Mouse (Mus musculus): ENCODE data around the gene Atf7ip. TPM values are rescaled to one million over a fixed set of nuclear protein-coding genes. Genes with fewer than 3 reads are reported as not detected.
"Not testable (repeated sequence)": the region's sequence is repeated elsewhere in the genome, so short reads cannot be mapped to it uniquely, and the experiment has no call there.

Gene Atf7ip
- 100 to 1,000 TPM in 1 of 2 experiments, 10 to 100 TPM in 1; 63.7 to 105 TPM for total RNA-seq (2021)
- long read RNA-seq, experiment 1, partial matches to known transcripts = 1 of 2 reads
- long read RNA-seq, experiment 1, other reads (novel, unspliced or antisense) = 1 of 2 reads
- long read RNA-seq, experiment 2, partial matches to known transcripts = 1 of 3 reads
- long read RNA-seq, experiment 2, other reads (novel, unspliced or antisense) = 2 of 3 reads

GRCm38 (mm10) chr6:136505867-136506266 is at the start of gene Atf7ip:
Atf7ip (plus strand) TSS chr6:136506167.
- DNase-seq = not testable (repeated sequence)

- DNase-seq = no peak
These were observed 49.7 kb upstream of the Atf7ip start for GRCm38 (mm10) chr6:136456302-136456701.

- no peak for DNase-seq
These were observed 46.8 kb upstream of the Atf7ip start for GRCm38 (mm10) chr6:136459156-136459555.

GRCm38 (mm10) chr6:136463491-136463890 is 42.5 kb upstream of the Atf7ip start:
- no peak for DNase-seq

GRCm38 (mm10) chr6:136464121-136464621 is 41.8 kb upstream of the Atf7ip start:
- no peak for DNase-seq

- peak; percentile 11 for DNase-seq
These were observed 40.9 kb upstream of the Atf7ip start for GRCm38 (mm10) chr6:136465021-136465420.

GRCm38 (mm10) chr6:136465959-136466381 is 40.0 kb upstream of the Atf7ip start:
- peak; percentile 77 for DNase-seq

- peak; percentile 91 for DNase-seq
These were observed 38.8 kb upstream of the Atf7ip start for GRCm38 (mm10) chr6:136466956-136467750.

GRCm38 (mm10) chr6:136467837-136468236 is 38.1 kb upstream of the Atf7ip start:
- no peak for DNase-seq

- peak; percentile 95 for DNase-seq
These were observed 37.5 kb upstream of the Atf7ip start for GRCm38 (mm10) chr6:136468401-136468912.

GRCm38 (mm10) chr6:136468974-136469792 is 36.8 kb upstream of the Atf7ip start:
- no peak for DNase-seq

GRCm38 (mm10) chr6:136469807-136470206 is 36.2 kb upstream of the Atf7ip start:
- no peak for DNase-seq

GRCm38 (mm10) chr6:136470321-136471230 is 35.4 kb upstream of the Atf7ip start:
- DNase-seq = peak; percentile 85

GRCm38 (mm10) chr6:136471601-136472000 is 34.4 kb upstream of the Atf7ip start:
- DNase-seq = no peak

- no peak for DNase-seq
These were observed 33.2 kb upstream of the Atf7ip start for GRCm38 (mm10) chr6:136472779-136473178.

GRCm38 (mm10) chr6:136473472-136474129 is 32.4 kb upstream of the Atf7ip start:
- no peak for DNase-seq

- DNase-seq = no peak
These were observed 30.7 kb upstream of the Atf7ip start for GRCm38 (mm10) chr6:136475171-136475860.

- no peak for DNase-seq
These were observed 28.1 kb upstream of the Atf7ip start for GRCm38 (mm10) chr6:136477878-136478277.

- no peak for DNase-seq
These were observed 22.4 kb upstream of the Atf7ip start for GRCm38 (mm10) chr6:136483531-136483930.

GRCm38 (mm10) chr6:136484093-136484492 is 21.9 kb upstream of the Atf7ip start:
- DNase-seq = no peak

Measured in adrenal gland, postnatal 10 days (tissue).